18 mouse cellular contexts compared by ENCODE assay signal in genomic region chr17:81698789-81699188, GRCm38 (mm10). TPM values are rescaled to one million over a fixed set of nuclear protein-coding genes. Genes with fewer than 3 reads are reported as not detected.
A peak's percentile ranks its signal among the peaks of the same experiment; 100 is the strongest.
DNase-seq lines count a peak whose midpoint lies in the region; ATAC-seq and TF ChIP-seq lines count a peak whose summit lies in the region.
"Had no signal": no experiment of that assay in that cellular context is flagged by ENCODE, and none has a peak within 500 bp of the region (broad histone marks: within the 10 kb centered on the region; RNA-seq: fewer than 3 reads in every experiment).

No protein-coding gene starts in this region.

- TF ChIP-seq CTCF in hindbrain, postnatal 0 days (IDR thresholded peaks at IDR 0.05; ENCODE audit: low read depth), result no peak

- H3K27ac ChIP-seq in forebrain, embryonic 13.5 days, result no peak overlapping the region
- no peak overlapping the region for H3K27ac ChIP-seq in forebrain, embryonic 14.5 days (ENCODE audit: low read depth, low read length)
- no peak overlapping the region for H3K27ac ChIP-seq in hindbrain, postnatal 0 days
- no peak overlapping the region for H3K27ac ChIP-seq in hindbrain, embryonic 14.5 days
- no peak overlapping the region for H3K27ac ChIP-seq in lung, embryonic 16.5 days (ENCODE audit: low read length)
- H3K27ac ChIP-seq: embryonic facial prominence, embryonic 13.5 days; limb, embryonic 12.5 days; liver, embryonic 14.5 days; midbrain, embryonic 15.5 days had no signal

- H3K9ac ChIP-seq in forebrain, embryonic 13.5 days, result no peak overlapping the region
- no peak overlapping the region for H3K9ac ChIP-seq in forebrain, embryonic 14.5 days (ENCODE audit: low read length)
- no peak overlapping the region for H3K9ac ChIP-seq in hindbrain, postnatal 0 days (replicated peaks; ENCODE audit: low read length)
- no peak overlapping the region for H3K9ac ChIP-seq in hindbrain, embryonic 14.5 days
- H3K9ac ChIP-seq in lung, embryonic 16.5 days (ENCODE audit: low read length), result no peak overlapping the region
- H3K9ac ChIP-seq: embryonic facial prominence, embryonic 13.5 days; limb, embryonic 12.5 days; liver, embryonic 14.5 days; midbrain, embryonic 15.5 days had no signal

- no peak overlapping the region for H3K4me3 ChIP-seq in forebrain, embryonic 13.5 days
- H3K4me3 ChIP-seq in forebrain, embryonic 14.5 days (ENCODE audit: low read depth, low read length), result no peak overlapping the region
- no peak overlapping the region for H3K4me3 ChIP-seq in hindbrain, postnatal 0 days (ENCODE audit: low read length)
- no peak overlapping the region for H3K4me3 ChIP-seq in hindbrain, embryonic 14.5 days (replicated peaks; ENCODE audit: low read length)
- H3K4me3 ChIP-seq in lung, embryonic 16.5 days (ENCODE audit: low read length), result no peak overlapping the region
- H3K4me3 ChIP-seq: embryonic facial prominence, embryonic 13.5 days; limb, embryonic 12.5 days; midbrain, embryonic 15.5 days had no signal

- WGBS in forebrain, embryonic 13.5 days, result 40% methylated on average over 10 of the region's 10 CpGs
- WGBS in forebrain, embryonic 14.5 days, result 35% methylated on average over 10 of the region's 10 CpGs
- WGBS in hindbrain, postnatal 0 days, result 34% methylated on average over 10 of the region's 10 CpGs
- WGBS in hindbrain, embryonic 14.5 days, result 47% methylated on average over 10 of the region's 10 CpGs
- WGBS in lung, embryonic 16.5 days, result 39% methylated on average over 10 of the region's 10 CpGs

- no peaks in the 10 kb centered on the region for H3K27me3 ChIP-seq in forebrain, embryonic 13.5 days
- H3K27me3 ChIP-seq in forebrain, embryonic 14.5 days (replicated peaks; ENCODE audit: control insufficient read depth, insufficient read depth, low read length), result no peaks in the 10 kb centered on the region
- no peaks in the 10 kb centered on the region for H3K27me3 ChIP-seq in hindbrain, postnatal 0 days (ENCODE audit: insufficient read depth, low read length)
- no peaks in the 10 kb centered on the region for H3K27me3 ChIP-seq in hindbrain, embryonic 14.5 days (ENCODE audit: control insufficient read depth, insufficient read depth, low read length)
- no peaks in the 10 kb centered on the region for H3K27me3 ChIP-seq in lung, embryonic 16.5 days (ENCODE audit: control insufficient read depth, insufficient read depth, low read depth, low read length)
- H3K27me3 ChIP-seq: embryonic facial prominence, embryonic 13.5 days; limb, embryonic 12.5 days; midbrain, embryonic 15.5 days had no signal

- ATAC-seq in forebrain, embryonic 13.5 days, result no peak
- no peak for ATAC-seq in forebrain, embryonic 14.5 days
- ATAC-seq in hindbrain, postnatal 0 days, result no peak
- no peak for ATAC-seq in hindbrain, embryonic 14.5 days (ENCODE audit: low FRiP score)
- peak; percentile 54 for ATAC-seq in lung, embryonic 16.5 days (ENCODE audit: low read depth)
- ATAC-seq: midbrain, embryonic 15.5 days had no signal

- no peak for DNase-seq in forebrain, embryonic 14.5 days (ENCODE audit: low spot score)
- DNase-seq in hindbrain, postnatal 0 days (ENCODE audit: low spot score), result no peak
- no peak for DNase-seq in hindbrain, embryonic 14.5 days (ENCODE audit: low spot score)
- no peak for DNase-seq in lung, postnatal 14 days
- peak; percentile 55 for DNase-seq in MN1 (ENCODE audit: low spot score)
- no peak for DNase-seq in urinary bladder, postnatal 36 days (ENCODE audit: low spot score in 2 of 2)
- DNase-seq: cerebellum, adult 11 months; cerebellum, postnatal 36 days; gastrocnemius, postnatal 25 days; heart, postnatal 36 days; kidney, adult 18-20 months; right cerebral cortex, postnatal 4 days had no signal

- H3K9me3 ChIP-seq in forebrain, embryonic 13.5 days (replicated peaks), result no peaks in the 10 kb centered on the region
- no peaks in the 10 kb centered on the region for H3K9me3 ChIP-seq in forebrain, embryonic 14.5 days (replicated peaks; ENCODE audit: control insufficient read depth, low read length)
- no peaks in the 10 kb centered on the region for H3K9me3 ChIP-seq in hindbrain, postnatal 0 days (ENCODE audit: low read length)
- H3K9me3 ChIP-seq in hindbrain, embryonic 14.5 days (ENCODE audit: control insufficient read depth, low read length), result no peaks in the 10 kb centered on the region
- H3K9me3 ChIP-seq in lung, embryonic 16.5 days (ENCODE audit: control insufficient read depth, low read length), result no peaks in the 10 kb centered on the region
- H3K9me3 ChIP-seq: embryonic facial prominence, embryonic 13.5 days; limb, embryonic 12.5 days; midbrain, embryonic 15.5 days had no signal

- H3K4me2 ChIP-seq in forebrain, embryonic 13.5 days, result 0 out of 2 replicates have a peak overlapping the region, but pooled peaks have one; percentile 5
- H3K4me2 ChIP-seq in forebrain, embryonic 14.5 days (ENCODE audit: low read length), result no peak overlapping the region
- H3K4me2 ChIP-seq in hindbrain, postnatal 0 days (ENCODE audit: low read depth, low read length), result 0 out of 2 replicates have a peak overlapping the region, but pooled peaks have one; percentile 2
- no peak overlapping the region for H3K4me2 ChIP-seq in hindbrain, embryonic 14.5 days (replicated peaks)
- no peak overlapping the region for H3K4me2 ChIP-seq in lung, embryonic 16.5 days (ENCODE audit: low read depth, low read length)
- H3K4me2 ChIP-seq: embryonic facial prominence, embryonic 13.5 days; limb, embryonic 12.5 days; midbrain, embryonic 15.5 days had no signal

- peaks cover 8% of the 10 kb centered on the region; the same call in 1 of the 2 replicates for H3K4me1 ChIP-seq in forebrain, embryonic 13.5 days
- H3K4me1 ChIP-seq in forebrain, embryonic 14.5 days (ENCODE audit: control insufficient read depth, insufficient read depth, low read length), result no peaks in the 10 kb centered on the region
- no peaks in the 10 kb centered on the region for H3K4me1 ChIP-seq in hindbrain, postnatal 0 days (ENCODE audit: insufficient read depth, low read length)
- no peaks in the 10 kb centered on the region; the same call in 1 of the 2 replicates for H3K4me1 ChIP-seq in hindbrain, embryonic 14.5 days (replicated peaks; ENCODE audit: control insufficient read depth, insufficient read depth, low read length)
- 0 out of 2 replicates have a peak, but pooled peaks cover 2% of the 10 kb centered on the region for H3K4me1 ChIP-seq in lung, embryonic 16.5 days (replicated peaks; ENCODE audit: control insufficient read depth, insufficient read depth, low read length)
- H3K4me1 ChIP-seq: embryonic facial prominence, embryonic 13.5 days had no signal

- no peaks in the 10 kb centered on the region for H3K36me3 ChIP-seq in forebrain, embryonic 13.5 days (ENCODE audit: poor library complexity, severe bottlenecking)
- no peaks in the 10 kb centered on the region for H3K36me3 ChIP-seq in forebrain, embryonic 14.5 days (ENCODE audit: control insufficient read depth, insufficient read depth, low read length)
- no peaks in the 10 kb centered on the region for H3K36me3 ChIP-seq in hindbrain, postnatal 0 days (ENCODE audit: insufficient read depth, low read length)
- no peaks in the 10 kb centered on the region for H3K36me3 ChIP-seq in hindbrain, embryonic 14.5 days (replicated peaks; ENCODE audit: control insufficient read depth, insufficient read depth)
- no peaks in the 10 kb centered on the region for H3K36me3 ChIP-seq in lung, embryonic 16.5 days (ENCODE audit: control insufficient read depth, insufficient read depth, low read length)
- H3K36me3 ChIP-seq: embryonic facial prominence, embryonic 13.5 days; limb, embryonic 12.5 days; midbrain, embryonic 15.5 days had no signal

RNA-seq across cellular contexts. Expression of gene Slc8a1, which starts 39.4 kb away (rescaled TPM):
- polyA plus RNA-seq in forebrain, embryonic 13.5 days (2015; fragmentation: Nextera tagmentation; extraction: Ambion mirVana), result 5.6 and 6.8 TPM in 2 replicates
- 9.2 and 18.6 TPM in 2 replicates for polyA plus RNA-seq in forebrain, embryonic 14.5 days (2014; fragmentation: Nextera tagmentation; extraction: Ambion mirVana)
- 121 and 143 TPM in 2 replicates for total RNA-seq in hindbrain, postnatal 0 days (2014; rRNA removed)
- polyA plus RNA-seq in hindbrain, postnatal 0 days (2015; fragmentation: Nextera tagmentation; extraction: Ambion mirVana), result 19.7 and 21.3 TPM in 2 replicates
- polyA plus RNA-seq in hindbrain, embryonic 14.5 days (2014; fragmentation: Nextera tagmentation; extraction: Ambion mirVana), result 33.8 and 36.5 TPM in 2 replicates
- polyA plus RNA-seq in lung, embryonic 16.5 days (2015; fragmentation: Nextera tagmentation; extraction: Ambion mirVana), result 5.1 and 5.8 TPM in 2 replicates

Comparison
In these comparisons a context has a peak if more than half of its experiments do, and no peak if none do; other contexts are left out.
1. H3K4me2 ChIP-seq: peak in forebrain, embryonic 13.5 days (single experiment) and hindbrain, postnatal 0 days (single experiment); none in forebrain, embryonic 14.5 days (single experiment), hindbrain, embryonic 14.5 days (single experiment) and lung, embryonic 16.5 days (single experiment).